Mouse (Mus musculus): ENCODE data around the gene Klhdc1.

DNA sequence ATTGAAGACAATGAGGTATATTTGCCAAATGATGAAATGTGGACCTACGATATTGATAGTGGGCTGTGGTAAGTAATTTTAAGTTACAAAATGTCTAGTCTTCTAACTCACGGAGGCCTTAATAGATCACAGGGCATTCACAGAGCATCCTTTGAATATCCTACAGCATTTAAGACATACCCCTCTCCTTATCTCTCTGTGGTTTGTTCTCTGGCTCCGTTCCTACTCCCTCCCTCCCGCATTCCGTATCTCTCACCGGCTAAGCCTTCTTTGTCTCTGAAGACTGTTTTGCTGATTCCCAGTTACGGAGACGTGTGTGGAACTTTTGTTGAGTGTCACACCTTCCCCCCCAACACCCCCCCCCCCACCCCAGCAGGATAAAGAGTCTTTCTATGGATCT lies 9.8 kb downstream of the Klhdc1 start:
- TF ChIP-seq CTCF (IDR thresholded peaks at IDR 0.05; ENCODE audit: extremely low read depth, insufficient read depth, insufficient read length, insufficient replicate concordance) = no peak
- TF ChIP-seq POLR2A (IDR thresholded peaks at IDR 0.05; ENCODE audit: low read depth, low read length) = no peak

Measured in spleen, adult 2 months (tissue).